Mouse (Mus musculus) left cerebral cortex, adult 18-20 months (tissue): Measurements from ENCODE around the gene Tst. TPM values are rescaled to one million over a fixed set of nuclear protein-coding genes. Genes with fewer than 3 reads are reported as not detected.

Source experiments
- DNase-seq, 2 experiments: peaks; one replicate each; pipeline ENCODE4 v3.0.0; 2021 to 2022; ENCODE audit warnings: low spot score in 2 of 2, mixed read lengths in 1 of 2
- total RNA-seq, 2 experiments: library from RNA; stranded (reverse); gene quantifications; 2 replicates each; pipeline ENCODE4 v1.2.3; 2021

The Tst gene
- total RNA-seq, 2 experiments from 2014 or later, result 31.6 to 33.8 TPM

DNA sequence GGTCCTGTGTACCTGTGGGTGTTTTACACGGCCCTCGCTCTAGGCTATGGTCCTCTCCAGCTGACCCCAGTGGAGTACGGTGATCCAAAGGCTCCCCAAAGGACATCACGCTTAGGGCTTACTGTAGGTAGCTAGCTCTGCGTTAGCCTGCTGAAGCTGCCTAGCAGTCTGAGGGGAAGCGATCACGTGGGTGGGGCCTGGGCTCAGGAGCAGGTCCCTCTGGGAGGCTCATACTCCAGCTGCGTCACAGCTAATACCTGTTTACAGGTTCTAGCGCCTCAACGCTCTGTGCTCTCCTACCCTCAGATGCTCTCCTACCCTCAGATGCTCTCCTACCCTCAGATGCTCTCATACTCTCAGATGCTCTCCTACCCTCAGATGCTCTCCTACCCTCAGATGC lies 25.2 kb upstream of the Tst start:
- DNase-seq, result no peak

DNA sequence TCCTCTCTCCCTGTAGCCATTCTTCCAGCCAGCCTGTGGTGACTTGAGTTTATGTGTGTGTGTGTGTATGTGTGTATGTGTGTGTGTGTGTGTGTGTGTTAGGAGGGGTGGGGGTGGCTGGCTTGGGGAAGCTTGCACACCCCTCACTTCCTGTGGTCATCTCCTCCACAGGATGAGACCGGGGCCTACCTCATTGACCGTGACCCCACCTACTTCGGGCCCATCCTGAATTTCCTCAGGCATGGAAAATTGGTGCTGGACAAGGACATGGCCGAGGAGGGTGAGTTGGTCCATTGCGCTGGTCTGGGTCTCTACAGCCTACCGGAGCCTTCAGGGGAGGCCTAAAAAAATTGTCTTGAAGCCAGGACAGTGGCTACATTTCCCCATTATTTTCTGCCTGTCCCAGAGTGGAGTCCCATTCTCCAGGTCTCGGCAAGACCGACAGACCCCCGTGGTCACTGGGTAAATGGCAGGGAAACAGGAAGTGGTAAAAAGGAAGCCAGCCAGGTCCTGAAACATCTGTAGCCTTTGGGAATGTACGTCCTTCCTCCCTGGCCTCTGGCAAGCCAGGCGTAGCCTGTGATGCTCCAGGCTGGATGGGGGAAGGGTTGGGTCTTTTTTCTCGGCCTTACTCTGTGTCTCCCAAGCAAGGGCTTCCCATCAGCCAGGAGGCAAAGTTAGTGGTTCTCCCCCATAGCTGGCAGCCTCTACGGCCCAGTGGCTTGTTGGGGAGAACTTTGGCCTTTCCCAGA lies 24.3 kb upstream of the Tst start:
- no peak for DNase-seq

DNA sequence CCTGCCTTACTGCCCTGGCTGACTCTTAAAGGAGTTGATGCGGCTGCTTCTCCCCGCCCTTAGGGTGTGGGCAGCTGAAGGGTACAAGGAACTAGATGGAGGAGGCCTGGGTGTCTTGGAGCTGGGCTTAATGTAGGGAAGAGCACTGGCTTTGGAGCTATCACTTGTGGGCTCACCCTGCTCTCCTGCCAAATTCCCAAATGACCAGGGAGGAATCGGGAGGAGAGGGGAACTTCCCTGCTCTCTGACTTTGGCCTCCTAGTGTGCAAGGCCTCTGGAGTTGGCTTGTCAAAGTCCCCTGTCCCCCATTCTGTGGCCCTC lies 23.4 kb upstream of the Tst start:
- no peak for DNase-seq

DNA sequence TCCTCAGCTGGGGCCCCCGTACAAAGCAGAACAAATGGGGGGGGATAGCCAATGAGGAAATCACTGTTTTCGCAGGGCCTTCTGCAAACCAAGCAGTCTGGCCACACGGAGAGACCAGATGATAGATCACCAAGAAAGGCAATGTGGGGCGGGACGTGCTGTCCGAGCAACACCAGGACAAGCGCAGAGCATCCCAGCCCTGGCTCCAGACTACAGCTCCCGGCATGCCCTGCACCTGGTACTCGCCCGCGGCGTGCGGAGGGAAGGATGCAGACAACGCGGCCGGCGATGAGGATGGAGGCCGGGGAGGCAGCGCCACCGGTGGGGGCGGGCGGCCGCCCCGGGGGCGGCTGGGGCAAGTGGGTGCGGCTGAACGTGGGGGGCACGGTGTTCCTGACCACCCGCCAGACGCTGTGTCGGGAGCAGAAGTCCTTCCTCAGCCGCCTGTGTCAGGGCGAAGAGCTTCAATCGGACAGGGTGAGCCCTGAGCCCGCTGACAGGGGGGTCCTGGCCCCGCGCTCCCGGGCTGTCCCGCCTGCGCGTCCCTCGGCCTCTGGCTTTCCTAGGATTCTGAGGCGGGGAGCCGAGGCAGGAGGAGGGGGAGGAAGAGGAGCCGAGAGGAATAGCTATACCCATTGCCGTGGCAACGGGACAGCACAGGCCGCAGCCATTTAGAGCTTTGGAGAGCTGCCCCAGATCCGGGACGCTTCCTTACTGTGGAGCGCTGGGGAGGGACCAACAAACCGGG lies 22.9 kb upstream of the Tst start, which contains the start of gene Kctd17:
Gene Kctd17 (plus strand): TSS at position 174 of the 748 bp plus-strand sequence.
- DNase-seq, result peak; percentile 86 to 90

DNA sequence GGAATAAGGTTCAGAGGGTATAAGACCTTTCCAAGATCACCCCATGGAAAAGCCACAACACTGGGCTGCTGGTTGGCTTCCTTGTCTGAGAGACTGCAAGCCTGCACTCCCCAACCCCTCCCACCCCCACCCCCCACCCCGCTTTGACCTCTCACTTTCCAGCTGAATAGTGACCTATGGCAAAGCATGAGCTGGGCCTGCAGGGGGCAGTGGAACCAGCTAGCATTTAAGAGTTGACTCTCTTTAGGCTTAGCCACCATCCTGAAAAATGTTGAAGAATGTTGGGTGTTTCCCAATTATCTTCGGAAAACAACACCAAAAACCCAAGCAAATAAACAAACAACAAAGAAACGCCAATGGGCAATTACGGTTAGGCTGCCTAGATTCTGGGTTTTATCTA lies 19.5 kb upstream of the Tst start:
- no peak for DNase-seq

DNA sequence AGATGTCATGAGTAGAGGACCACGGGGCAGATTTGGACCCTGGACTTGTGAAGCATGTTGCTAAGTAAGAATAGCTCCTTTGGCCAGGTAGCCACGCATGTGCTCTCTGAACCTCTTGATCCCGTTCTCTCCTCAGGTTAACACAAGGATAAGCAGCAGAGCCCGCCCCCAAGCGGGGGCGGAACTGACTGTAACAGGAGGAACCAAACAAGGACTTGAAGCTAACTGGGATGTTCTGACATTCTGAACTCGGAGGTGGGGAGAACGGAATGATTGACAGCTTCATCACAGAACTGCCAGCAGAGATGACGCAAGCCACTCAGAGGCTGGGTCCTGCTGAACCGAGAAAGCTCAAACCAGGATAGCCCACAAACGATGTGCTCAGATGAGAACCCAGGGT lies 18.8 kb upstream of the Tst start:
- DNase-seq, result no peak

DNA sequence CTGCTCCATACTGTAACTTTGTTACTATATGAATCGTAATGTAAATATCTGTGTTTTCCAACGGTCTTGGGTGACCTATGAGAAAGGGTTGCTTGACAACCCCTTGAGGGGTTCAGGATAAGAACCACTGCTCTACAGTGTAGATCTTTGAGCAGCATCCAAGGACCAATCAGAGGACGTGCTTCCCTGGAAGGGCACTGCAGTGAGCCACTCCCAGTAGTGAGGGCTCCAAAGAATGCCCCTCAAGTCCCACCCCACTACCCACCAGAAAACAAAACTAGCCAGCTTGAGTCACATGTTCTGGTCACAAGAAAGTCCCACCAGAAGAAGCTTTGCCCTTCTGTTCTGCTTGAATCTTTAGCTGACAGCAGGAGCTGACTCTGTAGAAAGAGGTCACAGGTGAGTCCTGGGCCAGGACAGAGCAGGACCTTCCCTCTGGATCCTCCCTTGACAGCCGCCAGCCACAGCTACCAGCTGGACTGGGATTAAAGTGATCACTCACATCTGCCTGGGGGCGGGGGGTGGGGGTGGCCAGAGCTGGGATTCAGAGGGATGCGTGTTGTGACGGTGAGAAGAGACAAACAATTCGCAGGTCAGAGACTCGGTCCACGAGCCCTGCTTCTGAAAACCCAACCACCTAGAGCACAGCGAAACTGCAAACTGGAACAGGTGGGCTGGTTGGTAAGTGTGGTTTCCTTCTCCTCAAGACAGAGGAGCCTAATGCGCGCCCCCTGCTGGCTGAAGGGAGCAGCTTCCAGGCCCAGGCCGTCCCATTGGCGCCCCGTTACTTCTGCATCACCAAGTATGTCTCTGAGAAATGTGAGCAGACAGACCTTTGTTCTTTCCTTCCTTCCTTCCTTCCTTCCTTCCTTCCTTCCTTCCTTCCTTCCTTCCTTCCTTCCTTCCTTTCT lies 16.6 kb upstream of the Tst start:
- peak; percentile 88 to 93 for DNase-seq

DNA sequence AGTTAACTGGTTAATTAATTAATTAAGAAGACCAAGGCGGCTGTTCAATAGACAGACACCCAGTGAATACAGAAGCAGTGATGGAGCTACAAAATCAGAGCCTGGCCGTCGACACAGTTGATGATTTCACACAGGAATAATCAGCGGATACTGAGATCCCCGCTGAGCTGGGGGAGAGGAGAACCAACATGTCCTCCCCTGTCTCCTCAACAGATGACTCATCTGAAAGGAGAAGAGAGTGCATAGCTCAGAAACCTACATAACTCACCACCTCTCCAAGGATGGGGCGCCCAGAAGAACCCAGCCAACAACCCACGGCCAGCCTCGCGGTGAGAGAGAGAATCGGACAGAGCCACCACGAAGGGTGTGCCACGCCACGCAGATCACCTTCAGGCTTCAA lies 14.7 kb upstream of the Tst start:
- no peak for DNase-seq

DNA sequence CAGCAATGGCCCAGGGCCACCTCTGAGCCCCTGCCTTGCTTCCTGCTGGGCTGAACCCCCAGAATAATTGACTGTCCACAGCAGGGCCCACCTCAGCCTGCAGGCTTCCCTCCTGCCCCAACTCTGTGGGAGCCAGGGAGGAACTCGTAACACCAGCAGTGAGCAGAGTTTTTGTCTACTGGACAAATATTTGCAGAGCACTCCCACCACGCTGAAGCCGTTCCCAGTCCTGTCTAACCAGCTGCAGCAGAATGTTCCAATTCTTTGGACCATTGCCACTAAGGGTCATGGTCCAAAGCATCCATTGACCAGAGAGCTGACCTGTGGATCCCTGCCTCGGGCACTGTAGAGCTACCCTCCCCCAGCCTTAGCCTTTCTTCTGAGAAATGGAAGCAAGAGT lies 11.2 kb upstream of the Tst start:
- no peak for DNase-seq

DNA sequence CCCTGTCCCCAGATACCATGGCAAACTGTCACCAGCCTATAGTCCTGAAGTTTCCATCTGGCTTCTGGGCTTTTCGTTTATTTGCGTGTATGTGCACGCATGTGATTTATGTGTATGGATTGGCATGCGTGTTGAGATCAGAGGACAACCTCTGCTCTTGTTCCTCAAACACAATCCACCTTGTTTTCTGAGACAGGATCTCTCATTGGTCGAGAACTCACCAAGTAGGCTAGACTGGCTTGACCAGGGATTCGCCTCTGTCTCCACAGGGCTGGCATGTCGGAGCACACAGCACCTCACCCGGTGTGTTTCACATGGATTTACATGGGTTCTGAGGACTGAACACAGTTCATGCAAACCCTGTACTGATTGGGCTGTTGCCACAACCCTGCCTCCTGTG lies 8.4 kb upstream of the Tst start:
- DNase-seq, result no peak

DNA sequence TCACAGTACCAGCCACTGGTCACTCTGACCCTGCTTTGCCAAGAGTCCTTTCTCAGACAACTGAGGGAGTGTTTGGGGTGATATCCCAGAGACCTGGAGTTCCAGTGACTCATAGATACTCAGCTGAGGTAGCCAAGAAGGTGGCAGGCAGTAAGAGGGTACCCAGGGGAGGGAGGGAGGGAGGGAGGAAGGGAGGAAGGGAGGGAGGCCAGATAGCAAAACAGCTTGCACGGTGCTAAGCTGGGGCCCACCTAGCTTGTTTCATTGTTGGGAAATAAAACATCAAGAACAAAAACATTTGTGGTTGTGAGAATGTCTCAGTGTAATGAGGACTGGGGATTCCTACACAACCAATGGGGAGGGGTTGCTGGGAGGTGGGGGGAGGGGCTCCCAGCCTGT lies 8.0 kb upstream of the Tst start:
- DNase-seq, result no peak

DNA sequence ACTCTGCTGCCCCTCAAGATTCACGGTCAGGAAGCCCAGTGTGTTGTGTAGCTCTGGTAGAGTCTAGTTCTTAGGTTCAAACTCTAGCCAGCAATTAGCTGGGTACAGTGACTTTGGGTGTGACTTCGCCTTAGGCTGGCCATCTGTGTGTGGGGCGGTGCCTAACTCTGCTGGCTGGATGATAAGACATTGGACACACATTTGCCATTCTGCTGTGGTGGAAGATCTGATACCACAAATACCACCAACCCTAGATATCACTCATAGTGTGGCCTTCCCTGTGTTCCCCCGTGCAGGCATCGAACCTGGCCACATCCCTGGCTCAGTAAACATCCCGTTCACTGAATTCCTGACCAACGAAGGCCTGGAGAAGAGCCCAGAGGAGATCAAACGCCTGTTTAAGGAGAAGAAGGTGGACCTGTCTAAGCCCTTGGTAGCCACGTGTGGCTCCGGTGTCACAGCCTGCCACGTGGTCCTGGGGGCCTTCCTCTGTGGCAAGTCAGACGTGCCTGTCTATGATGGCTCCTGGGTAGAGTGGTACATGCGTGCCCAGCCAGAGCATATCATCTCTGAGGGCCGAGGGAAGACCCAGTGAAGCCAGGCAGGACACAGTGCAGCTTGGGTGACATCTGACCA lies 7.5 kb upstream of the Tst start:
- DNase-seq, result no peak

DNA sequence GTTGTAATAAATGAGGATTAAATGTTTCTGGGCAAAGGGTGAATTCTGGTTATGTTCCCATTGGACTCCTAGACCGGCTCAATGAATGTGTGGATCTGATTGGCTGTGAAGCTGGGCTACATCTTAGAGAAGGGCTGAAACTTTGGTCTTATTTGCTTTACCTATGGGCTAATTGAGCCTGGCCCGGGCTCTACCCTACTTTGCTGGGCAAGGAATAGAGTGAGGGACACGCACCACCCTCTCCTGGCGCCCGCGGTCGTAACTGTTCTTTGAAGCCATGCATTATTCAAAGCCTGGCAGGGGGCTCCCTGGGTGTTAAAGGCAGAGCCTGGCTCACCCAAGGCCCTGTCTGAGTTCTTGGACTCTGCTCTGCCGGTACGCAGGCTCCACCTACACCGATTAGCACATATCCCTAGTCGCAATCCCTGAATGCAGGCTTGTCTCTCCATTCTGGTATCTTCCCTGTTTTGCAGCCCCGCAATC lies 3.9 kb upstream of the Tst start:
- DNase-seq, result no peak

DNA sequence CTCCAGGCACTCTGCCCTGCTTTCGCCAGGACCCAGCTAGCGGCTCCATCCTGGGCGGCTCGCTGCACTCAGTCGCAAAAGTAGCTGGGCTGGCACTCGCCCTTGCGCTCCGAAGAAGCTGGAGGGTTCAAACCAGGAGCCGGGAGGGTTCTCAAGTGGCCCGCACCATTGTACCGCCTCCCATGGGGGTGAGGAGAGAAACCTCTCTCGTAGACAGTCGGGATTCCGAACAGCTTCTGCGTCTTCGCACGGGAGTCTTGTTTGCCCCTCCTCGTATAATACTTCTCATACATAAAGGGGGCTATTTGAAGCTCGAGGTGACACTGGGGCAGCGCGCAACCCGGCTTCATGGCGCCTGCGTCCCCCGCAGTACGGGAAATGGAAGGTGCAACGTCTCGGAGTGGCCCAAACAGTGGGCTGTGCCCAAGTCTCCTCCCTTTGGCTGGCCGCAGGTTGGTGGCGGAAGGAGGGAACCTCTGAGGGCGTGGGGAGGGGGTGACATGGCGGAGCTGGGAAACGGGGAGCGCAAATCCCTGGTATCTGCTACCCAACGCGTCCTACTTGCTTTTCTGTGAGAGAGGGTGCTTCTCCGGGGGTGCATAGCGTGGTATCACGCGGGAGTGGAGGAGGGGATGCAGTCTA lies 707 bp upstream of the Tst start, which contains the start of gene Mpst:
Gene Mpst (plus strand): TSS at position 124 of the 642 bp plus-strand sequence.
- peak; percentile 86 to 87 for DNase-seq

DNA sequence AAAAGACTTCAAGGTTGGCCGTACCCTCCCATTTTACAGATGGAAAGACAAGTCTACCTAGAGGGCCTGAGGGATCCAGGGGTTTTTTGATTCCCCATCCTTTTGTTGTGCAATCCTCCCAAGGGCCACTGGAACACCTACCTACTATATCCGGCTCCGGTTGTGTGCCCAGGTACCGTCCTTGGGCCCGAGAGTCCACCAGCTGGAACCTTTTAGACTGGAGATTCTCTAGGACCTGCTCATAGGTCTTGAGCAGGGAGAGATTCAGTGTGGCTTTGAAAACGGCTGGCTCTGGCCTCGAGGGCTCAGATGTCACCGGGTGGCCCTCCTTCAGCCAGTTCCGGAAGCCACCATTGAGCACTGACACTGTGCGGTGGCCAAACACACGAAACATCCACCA lies 609 bp downstream of the Tst start:
- no peak for DNase-seq

DNA sequence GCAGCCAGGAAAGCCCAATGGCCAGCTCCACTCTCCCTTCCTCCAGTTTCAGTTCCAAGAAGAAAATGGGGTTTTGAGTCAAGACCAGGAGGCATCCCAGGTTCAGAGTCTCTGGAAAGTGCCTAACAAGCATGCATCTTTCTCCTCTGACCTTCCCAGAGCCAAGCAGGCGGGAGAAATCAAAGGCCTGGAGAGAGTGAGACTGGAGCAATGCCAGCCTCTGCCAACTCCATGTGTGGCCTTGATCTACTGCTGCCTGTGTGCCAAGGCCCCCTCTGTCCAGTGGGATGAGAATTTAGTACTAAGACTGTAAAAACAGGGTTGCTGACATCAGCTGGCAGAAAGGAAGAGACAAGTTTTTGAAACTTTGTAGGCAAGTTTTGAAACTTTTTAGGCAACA lies 1.8 kb downstream of the Tst start:
- no peak for DNase-seq

DNA sequence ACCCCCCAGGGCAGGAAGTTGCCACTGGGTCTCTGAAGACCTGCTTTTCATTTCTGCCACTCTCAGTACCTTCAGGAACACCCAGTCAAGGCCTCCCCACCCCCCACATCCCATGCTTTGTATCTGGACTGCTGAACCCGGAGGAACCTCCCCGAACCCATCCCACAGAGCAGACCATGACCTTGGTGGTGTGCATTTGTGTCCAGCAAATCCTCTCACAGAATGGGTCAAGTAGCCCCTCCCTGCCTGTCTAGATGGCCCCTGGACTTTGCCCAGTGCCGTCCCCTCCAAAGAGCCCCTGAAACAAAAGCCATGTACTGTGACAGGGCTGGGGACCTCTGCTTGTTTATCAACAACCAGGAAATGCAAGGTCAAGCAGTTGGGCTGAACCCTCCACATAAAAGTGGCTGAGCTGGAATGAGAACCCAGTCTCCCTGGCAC lies 2.4 kb downstream of the Tst start:
- no peak for DNase-seq

DNA sequence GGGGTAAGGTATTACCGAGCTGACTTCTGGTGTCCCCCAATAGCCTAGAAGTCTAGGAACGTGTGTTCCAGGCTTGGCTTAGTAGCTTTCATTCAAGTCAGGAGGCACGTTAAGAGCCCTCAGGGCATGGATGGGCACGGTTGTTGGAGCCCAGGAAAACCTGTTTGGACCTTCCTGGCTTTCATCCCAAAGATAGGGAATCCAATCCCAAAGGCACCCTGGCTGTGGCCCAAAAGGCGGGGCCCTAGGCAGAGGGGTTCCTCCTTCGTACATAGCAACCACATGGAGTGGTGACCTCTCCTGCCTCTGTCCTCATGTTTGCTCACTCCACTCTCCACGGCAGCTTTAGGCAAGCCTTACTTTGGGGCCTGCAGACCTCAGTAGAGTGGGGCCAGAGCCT lies 3.3 kb downstream of the Tst start:
- DNase-seq, result no peak

DNA sequence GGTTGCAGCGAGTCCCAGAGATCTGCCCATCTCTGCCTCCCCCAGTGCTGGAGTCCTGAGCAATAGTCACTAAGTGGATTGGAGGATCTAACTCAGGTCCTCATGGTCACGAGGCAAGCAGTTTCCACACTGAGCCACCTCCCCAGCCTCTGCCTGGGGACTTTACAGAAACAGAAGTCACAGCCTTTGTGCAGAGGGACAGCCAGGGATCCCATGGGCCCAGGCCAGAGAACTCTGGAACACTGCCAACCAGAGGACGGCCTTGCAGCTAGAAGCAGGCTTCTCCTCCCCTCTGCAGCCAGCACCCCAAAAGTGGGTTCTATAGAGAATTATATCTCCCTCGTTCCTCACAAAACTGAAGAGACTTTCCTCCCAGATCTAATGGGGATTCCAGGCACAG lies 3.8 kb downstream of the Tst start:
- peak; percentile 24 to 44 for DNase-seq

DNA sequence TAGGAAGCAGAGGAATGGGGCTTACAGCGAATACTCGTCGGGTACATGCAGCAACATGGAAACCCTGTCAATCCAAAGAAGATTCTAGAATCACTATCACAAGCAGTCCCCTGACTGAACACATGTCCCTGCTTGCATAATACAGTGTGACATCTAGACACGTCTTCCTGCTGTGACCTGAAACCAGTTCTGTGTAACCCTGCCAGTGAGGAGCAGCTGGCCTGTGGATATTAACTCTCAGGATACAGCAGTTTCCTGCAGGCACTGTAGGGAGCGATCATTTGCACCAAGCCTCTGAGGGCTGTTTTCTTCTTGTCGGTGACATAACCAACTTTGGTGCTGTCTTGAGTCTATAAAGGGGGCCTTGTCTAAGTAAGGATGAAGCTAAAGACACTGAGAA lies 4.4 kb downstream of the Tst start:
- DNase-seq, result no peak
